Mouse (Mus musculus): ENCODE data around the gene Ccdc34.

DNA sequence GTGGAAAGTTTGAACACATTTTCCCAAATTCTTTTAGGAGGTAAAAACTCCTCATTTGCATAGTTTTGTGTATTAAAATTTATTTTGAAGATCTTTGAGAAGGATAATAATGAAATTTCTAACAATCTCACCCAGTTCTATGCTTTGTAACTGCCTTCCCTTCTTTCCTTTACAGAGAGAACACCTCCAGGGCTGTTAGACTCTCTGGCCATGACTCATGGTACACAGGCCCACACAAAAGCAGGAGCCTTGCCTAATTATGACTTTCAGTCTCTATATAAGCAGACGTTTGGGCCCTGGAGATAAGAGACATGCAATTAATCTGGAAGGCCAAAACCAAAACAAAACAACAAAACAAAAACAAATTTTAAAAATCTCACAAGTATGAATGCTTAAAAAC, 182.0 kb downstream of the Ccdc34 start:
- TF ChIP-seq POLR2A (IDR thresholded peaks at IDR 0.05; ENCODE audit: borderline replicate concordance, low read depth, low read length) (no peak), CTCF (IDR thresholded peaks at IDR 0.05; ENCODE audit: low read depth, low read length) (no peak)

Data from bone marrow macrophage, adult 2 months (primary cell).